Mouse (Mus musculus) neural tube, embryonic 13.5 days (tissue): ENCODE measurements around the gene Tcerg1l. TPM values are rescaled to one million over a fixed set of nuclear protein-coding genes. Genes with fewer than 3 reads are reported as not detected.

Source experiments
- ATAC-seq: fragments of 200-750 bp; cut with Nextera tagmentation; 2 replicates; pipeline ENCODE4 v1.8.0; 2017; ENCODE audit warnings: low read depth, mild to moderate bottlenecking, moderate TSS enrichment, moderate library complexity
- H3K27ac ChIP-seq: fragments of 300-500 bp; sonication (generic); replicated peaks from 2 replicates; pipeline ENCODE4 v1.5.1; 2015; ENCODE audit warnings: moderate library complexity, mild to moderate bottlenecking, inconsistent platforms
- H3K27me3 ChIP-seq: fragments of 300-500 bp; sonication (generic); 2 replicates; pipeline ENCODE4 v1.6.1; 2015; ENCODE audit warnings: mild to moderate bottlenecking, inconsistent platforms
- H3K36me3 ChIP-seq: fragments of 300-500 bp; sonication (generic); 2 replicates; pipeline ENCODE4 v1.6.1; 2015; ENCODE audit warnings: mild to moderate bottlenecking, inconsistent platforms
- H3K4me1 ChIP-seq: fragments of 300-500 bp; sonication (generic); replicated peaks from 2 replicates; pipeline ENCODE4 v1.6.1; 2015; ENCODE audit warnings: inconsistent platforms
- H3K4me2 ChIP-seq: fragments of 300-500 bp; sonication (generic); 2 replicates; pipeline ENCODE4 v1.6.1; 2015; ENCODE audit warnings: inconsistent platforms, mild to moderate bottlenecking, moderate library complexity
- H3K4me3 ChIP-seq: fragments of 300-500 bp; sonication (generic); 2 replicates; pipeline ENCODE4 v1.5.1; 2015; ENCODE audit warnings: mild to moderate bottlenecking, inconsistent platforms
- H3K9ac ChIP-seq: fragments of 300-500 bp; sonication (generic); 2 replicates; pipeline ENCODE4 v1.6.1; 2015; ENCODE audit warnings: moderate library complexity, mild to moderate bottlenecking, inconsistent platforms
- H3K9me3 ChIP-seq: fragments of 300-500 bp; sonication (generic); 2 replicates; pipeline ENCODE4 v1.6.1; 2016; ENCODE audit warnings: inconsistent platforms
- WGBS: fragments of 180-500 bp; shearing (Covaris S2); methylation state at CpG from one replicate; pipeline ENCODE4 v1.1.7; 2015; 5-methylcytosine and 5-hydroxymethylcytosine counted together
- polyA plus RNA-seq: library from polyadenylated mRNA; unstranded; fragments of >200 nt; fragmentation: Nextera tagmentation; extraction: Ambion mirVana; gene quantifications from 2 replicates; pipeline ENCODE4 v1.2.1, GENCODE M21; 2015

Tcerg1l gene
- polyA plus RNA-seq, 1 experiment from 2014 or later, result 29.4 TPM

GRCm38 (mm10) chr7:138396109-138396862 lies 1.2 kb downstream of the Tcerg1l start:
- WGBS, result 23% methylated on average over 13 of the region's 13 CpGs
- ATAC-seq, result no peak
- H3K27ac ChIP-seq, result peak overlapping the region; percentile 84

GRCm38 (mm10) chr7:138389941-138390340 lies 7.6 kb downstream of the Tcerg1l start:
- no peak overlapping the region for H3K4me3 ChIP-seq
- H3K27ac ChIP-seq, result no peak overlapping the region
- no peaks in the 10 kb centered on the region for H3K27me3 ChIP-seq
- WGBS, result 92% methylated on average over 6 of the region's 6 CpGs
- no peak overlapping the region for H3K9ac ChIP-seq
- no peaks in the 10 kb centered on the region for H3K9me3 ChIP-seq
- H3K4me2 ChIP-seq, result no peak overlapping the region
- H3K4me1 ChIP-seq, result peaks cover 21% of the 10 kb centered on the region; the same call in 1 of the 2 replicates
- H3K36me3 ChIP-seq, result no peaks in the 10 kb centered on the region; the same call in 1 of the 2 replicates
- no peak for ATAC-seq

More at GRCm38 (mm10) chr7:138396109-138396862, 1.2 kb downstream of the Tcerg1l start:
- Histone ChIP-seq H3K4me3 (peak overlapping the region; percentile 73), H3K36me3 (no peaks in the 10 kb centered on the region), H3K9me3 (no peaks in the 10 kb centered on the region), H3K4me2 (peak overlapping the region; percentile 98), H3K4me1 (peaks cover 33% of the 10 kb centered on the region), H3K9ac (peak overlapping the region; percentile 90), H3K27me3 (peaks cover 24% of the 10 kb centered on the region)

- H3K27me3 ChIP-seq, result no peaks in the 10 kb centered on the region
- no peak overlapping the region for H3K9ac ChIP-seq
- peaks cover 15% of the 10 kb centered on the region; the same call in 1 of the 2 replicates for H3K4me1 ChIP-seq
- H3K9me3 ChIP-seq, result no peaks in the 10 kb centered on the region
- 92% methylated on average over 3 of the region's 3 CpGs for WGBS
- ATAC-seq, result no peak
- no peak overlapping the region for H3K4me3 ChIP-seq
- H3K27ac ChIP-seq, result no peak overlapping the region
- H3K4me2 ChIP-seq, result no peak overlapping the region
- no peaks in the 10 kb centered on the region; the same call in 1 of the 2 replicates for H3K36me3 ChIP-seq
Measured at GRCm38 (mm10) chr7:138389071-138389470, 8.5 kb downstream of the Tcerg1l start.

GRCm38 (mm10) chr7:138379221-138379620 lies 18.3 kb downstream of the Tcerg1l start:
- Histone ChIP-seq H3K4me1 (0 out of 2 replicates have a peak, but pooled peaks cover 5% of the 10 kb centered on the region), H3K9ac (no peak overlapping the region), H3K27ac (no peak overlapping the region), H3K4me3 (no peak overlapping the region), H3K36me3 (no peaks in the 10 kb centered on the region), H3K27me3 (no peaks in the 10 kb centered on the region), H3K9me3 (no peaks in the 10 kb centered on the region), H3K4me2 (no peak overlapping the region)
- 68% methylated on average over 3 of the region's 3 CpGs for WGBS
- no peak for ATAC-seq

GRCm38 (mm10) chr7:138378546-138378945 lies 19.0 kb downstream of the Tcerg1l start:
- 0 out of 2 replicates have a peak, but pooled peaks cover 5% of the 10 kb centered on the region for H3K4me1 ChIP-seq
- no peak for ATAC-seq
- no peaks in the 10 kb centered on the region for H3K27me3 ChIP-seq
- H3K36me3 ChIP-seq, result no peaks in the 10 kb centered on the region
- no peak overlapping the region for H3K4me3 ChIP-seq
- H3K9ac ChIP-seq, result no peak overlapping the region
- H3K4me2 ChIP-seq, result no peak overlapping the region
- no peaks in the 10 kb centered on the region for H3K9me3 ChIP-seq
- H3K27ac ChIP-seq, result no peak overlapping the region
- WGBS, result 93% methylated on average over 4 of the region's 4 CpGs

- ATAC-seq, result no peak
- Histone ChIP-seq H3K9me3 (no peaks in the 10 kb centered on the region), H3K4me3 (no peak overlapping the region), H3K4me2 (no peak overlapping the region), H3K9ac (no peak overlapping the region), H3K27me3 (no peaks in the 10 kb centered on the region), H3K4me1 (0 out of 2 replicates have a peak, but pooled peaks cover 8% of the 10 kb centered on the region), H3K36me3 (no peaks in the 10 kb centered on the region), H3K27ac (no peak overlapping the region)
- 32% methylated on average over 7 of the region's 7 CpGs for WGBS
Measured at GRCm38 (mm10) chr7:138375573-138375972, 22.0 kb downstream of the Tcerg1l start.

GRCm38 (mm10) chr7:138374376-138374775 lies 23.2 kb downstream of the Tcerg1l start:
- Histone ChIP-seq H3K27ac (no peak overlapping the region), H3K4me2 (no peak overlapping the region), H3K36me3 (no peaks in the 10 kb centered on the region), H3K27me3 (no peaks in the 10 kb centered on the region), H3K9ac (no peak overlapping the region), H3K9me3 (no peaks in the 10 kb centered on the region), H3K4me3 (no peak overlapping the region), H3K4me1 (0 out of 2 replicates have a peak, but pooled peaks cover 8% of the 10 kb centered on the region)
- ATAC-seq, result no peak
- WGBS, result 76% methylated on average over 7 of the region's 7 CpGs

- Histone ChIP-seq H3K4me1 (0 out of 2 replicates have a peak, but pooled peaks cover 8% of the 10 kb centered on the region), H3K9ac (no peak overlapping the region), H3K9me3 (no peaks in the 10 kb centered on the region), H3K27me3 (no peaks in the 10 kb centered on the region), H3K27ac (no peak overlapping the region), H3K4me2 (no peak overlapping the region), H3K4me3 (no peak overlapping the region), H3K36me3 (no peaks in the 10 kb centered on the region)
- ATAC-seq, result no peak
- WGBS, result 81% methylated on average over 5 of the region's 5 CpGs
Measured at GRCm38 (mm10) chr7:138373530-138373929, 24.0 kb downstream of the Tcerg1l start.

GRCm38 (mm10) chr7:138367570-138367969 lies 30.0 kb downstream of the Tcerg1l start:
- H3K27ac ChIP-seq, result no peak overlapping the region
- no peak overlapping the region for H3K9ac ChIP-seq
- ATAC-seq, result no peak
- no peaks in the 10 kb centered on the region for H3K9me3 ChIP-seq
- 81% methylated on average over 7 of the region's 7 CpGs for WGBS
- no peak overlapping the region for H3K4me3 ChIP-seq
- no peaks in the 10 kb centered on the region for H3K36me3 ChIP-seq
- H3K4me1 ChIP-seq, result 0 out of 2 replicates have a peak, but pooled peaks cover 8% of the 10 kb centered on the region
- H3K4me2 ChIP-seq, result no peak overlapping the region
- H3K27me3 ChIP-seq, result no peaks in the 10 kb centered on the region

- WGBS, result 84% methylated on average over 8 of the region's 8 CpGs
- no peaks in the 10 kb centered on the region for H3K9me3 ChIP-seq
- H3K27me3 ChIP-seq, result no peaks in the 10 kb centered on the region
- H3K36me3 ChIP-seq, result no peaks in the 10 kb centered on the region
- ATAC-seq, result no peak
- 0 out of 2 replicates have a peak, but pooled peaks cover 8% of the 10 kb centered on the region for H3K4me1 ChIP-seq
- no peak overlapping the region for H3K4me3 ChIP-seq
- H3K4me2 ChIP-seq, result no peak overlapping the region
- H3K9ac ChIP-seq, result no peak overlapping the region
- no peak overlapping the region for H3K27ac ChIP-seq
Measured at GRCm38 (mm10) chr7:138365519-138365918, 32.0 kb downstream of the Tcerg1l start.

GRCm38 (mm10) chr7:138357475-138357874 lies 40.1 kb downstream of the Tcerg1l start:
- Histone ChIP-seq H3K36me3 (no peaks in the 10 kb centered on the region), H3K9me3 (no peaks in the 10 kb centered on the region), H3K27me3 (no peaks in the 10 kb centered on the region), H3K27ac (no peak overlapping the region), H3K4me1 (peaks cover 15% of the 10 kb centered on the region), H3K4me2 (no peak overlapping the region), H3K4me3 (no peak overlapping the region), H3K9ac (no peak overlapping the region)
- ATAC-seq, result no peak
- WGBS, result 64% methylated on average over 8 of the region's 8 CpGs

- H3K4me1 ChIP-seq, result peaks cover 15% of the 10 kb centered on the region
Measured at GRCm38 (mm10) chr7:138356655-138357449, 40.7 kb downstream of the Tcerg1l start.

More at GRCm38 (mm10) chr7:138356655-138357449, 40.7 kb downstream of the Tcerg1l start:
- Histone ChIP-seq H3K27ac (0 out of 2 replicates have a peak overlapping the region, but pooled peaks have one; percentile 23), H3K4me2 (no peak overlapping the region), H3K9ac (no peak overlapping the region), H3K36me3 (no peaks in the 10 kb centered on the region), H3K4me3 (no peak overlapping the region), H3K9me3 (no peaks in the 10 kb centered on the region), H3K27me3 (no peaks in the 10 kb centered on the region)
- no peak for ATAC-seq
- 47% methylated on average over 2 of the region's 2 CpGs for WGBS
